Mouse (Mus musculus): ENCODE measurements at regions not wholly inside any gene's neighbourhood (a gene's known extent, or its start where the extent isn't known, plus 50 kb on each side); places are given as distances from the start of the nearest gene placed in this dataset.
A peak's percentile ranks its signal among the peaks of the same experiment; 100 is the strongest.

DNA sequence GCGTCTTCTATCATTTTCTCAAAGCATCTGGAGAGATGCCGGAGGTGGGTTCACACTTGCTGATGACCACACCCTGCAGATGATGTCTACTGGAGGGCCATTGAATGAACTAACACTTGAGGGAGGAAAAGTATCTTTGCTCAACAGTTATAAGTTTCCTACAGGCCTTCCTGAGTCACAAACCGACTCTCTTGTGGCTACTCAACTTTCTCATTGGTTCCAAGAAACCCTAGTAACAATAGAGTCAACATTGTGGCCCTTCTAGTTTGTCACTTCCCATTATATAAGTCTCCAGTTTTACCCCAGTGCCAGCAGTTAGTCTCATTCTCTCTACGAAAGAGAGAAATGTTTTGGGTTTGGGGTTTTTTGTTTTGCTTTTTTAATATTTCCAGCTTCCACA is 604.1 kb upstream of the Arid1b start:
- 92% methylated on average over 4 of the region's 4 CpGs for WGBS
- H3K36me3 ChIP-seq (ENCODE audit: control insufficient read depth, insufficient read depth, low read length) = no peaks in the 10 kb centered on the region

DNA sequence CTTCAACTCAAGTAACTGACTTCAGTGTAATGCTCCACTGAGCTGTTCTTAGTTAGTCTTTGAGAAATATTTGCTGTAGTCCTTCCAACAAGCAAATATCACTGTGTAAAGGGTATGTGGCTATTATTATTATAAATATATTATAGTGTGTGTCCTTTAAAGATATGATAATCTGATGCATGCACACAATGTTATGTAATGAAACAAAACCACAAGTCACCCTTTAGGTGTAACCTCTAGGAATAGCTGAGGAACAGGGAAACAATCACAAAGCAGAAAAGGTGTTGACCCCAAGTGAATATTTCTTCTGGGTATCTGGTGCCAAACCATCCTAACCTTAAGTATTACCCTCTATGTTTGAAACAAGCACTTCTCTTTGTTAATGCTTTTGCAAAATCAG is 603.6 kb upstream of the Arid1b start:
- H3K9me3 ChIP-seq (ENCODE audit: control insufficient read depth, low read length) = no peaks in the 10 kb centered on the region
- H3K4me1 ChIP-seq (ENCODE audit: control insufficient read depth, insufficient read depth, low read length) = no peaks in the 10 kb centered on the region
- DNase-seq (no peak), ATAC-seq (ENCODE audit: low FRiP score, low TSS enrichment) (no peak)
- no peaks in the 10 kb centered on the region for H3K27me3 ChIP-seq (ENCODE audit: control insufficient read depth, insufficient read depth, low read length)
- H3K27ac ChIP-seq (replicated peaks; ENCODE audit: low read depth, low read length) = no peak overlapping the region
- no peak overlapping the region for H3K4me3 ChIP-seq (replicated peaks; ENCODE audit: low read depth, low read length)
- H3K4me2 ChIP-seq (ENCODE audit: low read length) = no peak overlapping the region
- no peak overlapping the region for H3K9ac ChIP-seq (replicated peaks; ENCODE audit: low read length)
- no peaks in the 10 kb centered on the region for H3K36me3 ChIP-seq (ENCODE audit: control insufficient read depth, insufficient read depth, low read length)

More for the DNA sequence above, 604.1 kb upstream of the Arid1b start:
- DNase-seq (no peak), ATAC-seq (ENCODE audit: low FRiP score, low TSS enrichment) (no peak)
- Histone ChIP-seq H3K27ac (replicated peaks; ENCODE audit: low read depth, low read length) (no peak overlapping the region), H3K9me3 (ENCODE audit: control insufficient read depth, low read length) (no peaks in the 10 kb centered on the region), H3K9ac (replicated peaks; ENCODE audit: low read length) (no peak overlapping the region), H3K27me3 (ENCODE audit: control insufficient read depth, insufficient read depth, low read length) (no peaks in the 10 kb centered on the region), H3K4me2 (ENCODE audit: low read length) (no peak overlapping the region), H3K4me3 (replicated peaks; ENCODE audit: low read depth, low read length) (no peak overlapping the region), H3K4me1 (ENCODE audit: control insufficient read depth, insufficient read depth, low read length) (no peaks in the 10 kb centered on the region)

DNA sequence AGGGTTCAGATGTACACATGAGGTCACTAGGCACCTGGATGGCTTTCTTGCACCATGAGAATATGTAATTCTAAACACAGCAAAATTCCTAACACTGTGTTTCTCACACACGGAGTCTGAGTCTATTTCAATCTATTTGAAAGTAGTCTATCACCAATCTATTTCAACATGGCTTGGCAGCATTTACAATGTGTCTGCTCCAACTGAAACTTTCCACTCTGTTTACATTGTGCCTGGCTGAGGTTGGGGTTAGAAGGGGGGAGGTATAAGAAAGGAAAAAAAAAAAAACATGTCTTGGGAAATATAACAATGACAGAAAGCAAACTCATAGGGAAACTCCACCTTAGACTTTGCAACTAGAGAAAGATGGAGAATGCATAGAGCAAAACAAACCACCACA is 602.9 kb upstream of the Arid1b start:
- DNase-seq (no peak), ATAC-seq (ENCODE audit: low FRiP score, low TSS enrichment) (no peak)
- Histone ChIP-seq H3K4me3 (replicated peaks; ENCODE audit: low read depth, low read length) (no peak overlapping the region), H3K27me3 (ENCODE audit: control insufficient read depth, insufficient read depth, low read length) (no peaks in the 10 kb centered on the region), H3K36me3 (ENCODE audit: control insufficient read depth, insufficient read depth, low read length) (no peaks in the 10 kb centered on the region), H3K4me1 (ENCODE audit: control insufficient read depth, insufficient read depth, low read length) (no peaks in the 10 kb centered on the region), H3K27ac (replicated peaks; ENCODE audit: low read depth, low read length) (no peak overlapping the region), H3K4me2 (ENCODE audit: low read length) (no peak overlapping the region), H3K9ac (replicated peaks; ENCODE audit: low read length) (no peak overlapping the region), H3K9me3 (ENCODE audit: control insufficient read depth, low read length) (no peaks in the 10 kb centered on the region)
- WGBS = 88% methylated on average over 1 of the region's 1 CpGs

DNA sequence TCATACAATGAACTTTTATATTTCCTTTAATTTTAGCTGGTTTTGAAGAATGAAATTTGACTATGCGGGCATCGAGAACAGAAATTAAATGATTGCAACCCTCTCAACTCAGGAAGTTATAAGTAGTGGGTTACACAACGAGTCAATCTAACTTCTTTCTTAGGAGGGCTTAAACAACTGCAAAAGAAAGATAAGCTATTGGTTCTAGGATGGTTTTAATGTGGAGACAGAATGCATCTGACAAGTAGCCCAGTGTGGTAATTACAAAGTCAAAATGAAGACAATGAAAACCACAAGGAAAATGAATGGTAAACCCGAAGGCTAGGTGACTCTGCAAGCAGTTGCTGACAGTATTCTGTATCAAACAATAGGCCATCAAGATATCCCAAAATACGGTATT is 598.0 kb upstream of the Arid1b start:
- H3K4me3 ChIP-seq (replicated peaks; ENCODE audit: low read depth, low read length) = no peak overlapping the region
- WGBS = 81% methylated on average over 5 of the region's 5 CpGs
- H3K4me1 ChIP-seq (ENCODE audit: control insufficient read depth, insufficient read depth, low read length) = no peaks in the 10 kb centered on the region
- no peaks in the 10 kb centered on the region for H3K36me3 ChIP-seq (ENCODE audit: control insufficient read depth, insufficient read depth, low read length)
- no peaks in the 10 kb centered on the region for H3K27me3 ChIP-seq (ENCODE audit: control insufficient read depth, insufficient read depth, low read length)
- ATAC-seq (ENCODE audit: low FRiP score, low TSS enrichment) (no peak), DNase-seq (no peak)
- no peak overlapping the region for H3K4me2 ChIP-seq (ENCODE audit: low read length)
- no peaks in the 10 kb centered on the region for H3K9me3 ChIP-seq (ENCODE audit: control insufficient read depth, low read length)
- no peak overlapping the region for H3K27ac ChIP-seq (replicated peaks; ENCODE audit: low read depth, low read length)
- H3K9ac ChIP-seq (replicated peaks; ENCODE audit: low read length) = no peak overlapping the region

DNA sequence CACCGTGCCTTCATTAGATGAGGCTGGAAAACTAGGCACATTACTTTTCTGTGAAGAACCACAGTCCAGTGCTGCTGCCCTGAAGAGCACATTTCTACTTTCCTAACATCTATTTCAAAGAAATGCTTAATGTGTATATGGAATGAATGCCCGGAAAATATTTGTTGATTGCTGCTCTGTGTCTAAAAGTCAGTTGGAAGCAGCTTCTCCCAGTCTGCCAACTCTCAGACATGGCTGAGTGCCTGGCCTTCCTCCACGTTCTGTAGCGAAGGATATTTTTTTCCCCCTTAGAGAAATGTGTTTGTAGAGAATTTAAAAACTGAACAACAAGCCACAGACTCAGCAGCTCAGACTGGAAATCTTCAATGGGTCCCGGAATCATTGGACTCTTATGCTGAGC is 576.4 kb upstream of the Arid1b start:
- no peak overlapping the region for H3K9ac ChIP-seq (replicated peaks; ENCODE audit: low read length)
- no peaks in the 10 kb centered on the region for H3K4me1 ChIP-seq (ENCODE audit: control insufficient read depth, insufficient read depth, low read length)
- H3K9me3 ChIP-seq (ENCODE audit: control insufficient read depth, low read length) = no peaks in the 10 kb centered on the region
- no peak overlapping the region for H3K4me2 ChIP-seq (ENCODE audit: low read length)
- 87% methylated on average over 5 of the region's 5 CpGs for WGBS
- H3K27me3 ChIP-seq (ENCODE audit: control insufficient read depth, insufficient read depth, low read length) = no peaks in the 10 kb centered on the region
- no peaks in the 10 kb centered on the region for H3K36me3 ChIP-seq (ENCODE audit: control insufficient read depth, insufficient read depth, low read length)
- no peak for DNase-seq
- H3K27ac ChIP-seq (replicated peaks; ENCODE audit: low read depth, low read length) = no peak overlapping the region
- no peak overlapping the region for H3K4me3 ChIP-seq (replicated peaks; ENCODE audit: low read depth, low read length)
- no peak for ATAC-seq (ENCODE audit: low FRiP score, low TSS enrichment)

DNA sequence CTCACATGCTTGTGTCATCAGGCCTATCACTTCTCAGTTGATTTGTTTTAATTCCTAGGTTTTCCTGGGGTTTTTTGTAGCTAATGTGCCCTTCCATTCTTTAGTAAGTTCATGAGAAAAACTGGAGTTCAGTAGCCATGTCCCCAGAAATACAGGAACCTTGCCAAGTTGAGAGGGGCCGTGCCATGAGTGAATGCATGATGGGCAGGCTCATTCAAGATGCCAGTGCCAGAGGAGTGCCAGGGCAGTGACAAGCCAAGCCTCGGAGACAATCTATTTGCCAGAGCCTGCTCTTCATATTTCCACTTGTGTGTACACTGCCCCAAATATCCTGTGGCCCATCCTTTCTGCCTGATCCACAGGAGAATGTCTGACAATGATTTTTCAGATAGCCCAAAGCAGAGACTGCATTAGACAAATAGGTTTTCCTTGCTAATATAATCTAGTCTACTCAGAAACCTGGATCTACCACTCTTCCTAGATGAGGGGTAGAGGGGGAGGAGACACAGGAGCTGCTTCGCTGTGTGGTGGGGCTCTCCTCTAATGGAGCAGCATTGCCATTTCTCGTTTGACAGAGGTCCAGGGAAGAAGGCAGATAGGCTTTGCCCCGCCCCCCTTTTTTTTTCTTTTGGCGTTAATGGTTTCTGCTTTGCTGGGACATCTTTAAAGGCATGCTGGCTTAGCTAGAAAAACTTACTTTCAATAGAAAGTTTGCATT is 569.5 kb upstream of the Arid1b start:
- peak; percentile 36 for DNase-seq
- 64% methylated on average over 6 of the region's 6 CpGs for WGBS
- H3K4me3 ChIP-seq (replicated peaks; ENCODE audit: low read depth, low read length) = no peak overlapping the region
- H3K27ac ChIP-seq (replicated peaks; ENCODE audit: low read depth, low read length) = no peak overlapping the region
- H3K4me2 ChIP-seq (ENCODE audit: low read length) = no peak overlapping the region
- H3K27me3 ChIP-seq (ENCODE audit: control insufficient read depth, insufficient read depth, low read length) = no peaks in the 10 kb centered on the region
- no peaks in the 10 kb centered on the region for H3K4me1 ChIP-seq (ENCODE audit: control insufficient read depth, insufficient read depth, low read length)
- H3K9ac ChIP-seq (replicated peaks; ENCODE audit: low read length) = no peak overlapping the region
- no peaks in the 10 kb centered on the region for H3K9me3 ChIP-seq (ENCODE audit: control insufficient read depth, low read length)
- H3K36me3 ChIP-seq (ENCODE audit: control insufficient read depth, insufficient read depth, low read length) = no peaks in the 10 kb centered on the region
- no peak for ATAC-seq (ENCODE audit: low FRiP score, low TSS enrichment)

DNA sequence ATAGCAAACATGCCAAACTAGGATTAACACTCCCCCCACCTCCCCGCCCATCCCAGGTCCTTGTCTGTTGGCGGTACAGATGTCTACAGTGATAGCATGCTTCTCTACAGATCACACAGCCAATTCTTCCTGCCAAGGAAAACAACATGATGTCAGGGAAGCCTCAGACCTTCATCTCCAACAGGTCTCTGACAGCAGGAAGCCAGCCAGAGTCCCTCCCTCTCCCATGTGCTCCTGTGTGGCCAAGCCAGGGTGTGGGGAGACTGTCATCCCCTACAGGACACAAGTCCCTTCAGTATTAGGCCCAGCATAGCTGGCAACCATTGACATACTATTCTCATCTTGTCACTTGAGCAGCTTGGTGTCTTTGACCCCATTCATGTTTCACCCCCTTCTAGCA is 568.8 kb upstream of the Arid1b start:
- Histone ChIP-seq H3K27me3 (ENCODE audit: control insufficient read depth, insufficient read depth, low read length) (no peaks in the 10 kb centered on the region), H3K4me2 (ENCODE audit: low read length) (no peak overlapping the region), H3K36me3 (ENCODE audit: control insufficient read depth, insufficient read depth, low read length) (no peaks in the 10 kb centered on the region), H3K4me3 (replicated peaks; ENCODE audit: low read depth, low read length) (no peak overlapping the region), H3K4me1 (ENCODE audit: control insufficient read depth, insufficient read depth, low read length) (no peaks in the 10 kb centered on the region), H3K9ac (replicated peaks; ENCODE audit: low read length) (no peak overlapping the region), H3K9me3 (ENCODE audit: control insufficient read depth, low read length) (no peaks in the 10 kb centered on the region), H3K27ac (replicated peaks; ENCODE audit: low read depth, low read length) (no peak overlapping the region)
- no peak for DNase-seq
- 84% methylated on average over 2 of the region's 2 CpGs for WGBS
- no peak for ATAC-seq (ENCODE audit: low FRiP score, low TSS enrichment)

DNA sequence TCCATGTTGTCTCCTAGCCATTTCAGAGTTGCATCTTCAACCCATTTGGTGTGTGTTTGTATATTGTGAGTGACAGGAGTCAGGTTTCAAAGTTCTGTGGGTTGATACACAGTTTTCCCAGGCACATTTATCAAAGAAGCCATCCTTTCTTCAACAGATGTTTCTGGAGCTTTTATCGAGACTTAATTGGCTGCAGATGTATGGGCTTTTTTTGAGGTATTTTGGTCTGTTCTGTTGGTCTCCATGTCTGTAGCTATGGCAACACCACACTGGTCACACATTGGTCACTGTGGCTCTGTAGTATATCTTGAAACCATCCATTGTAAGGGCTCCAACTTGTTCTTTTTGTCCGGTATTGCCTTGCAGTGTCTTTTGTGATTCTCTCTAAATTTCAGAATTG is 565.1 kb upstream of the Arid1b start:
- DNase-seq = no peak
- Histone ChIP-seq H3K4me3 (replicated peaks; ENCODE audit: low read depth, low read length) (no peak overlapping the region), H3K4me1 (ENCODE audit: control insufficient read depth, insufficient read depth, low read length) (no peaks in the 10 kb centered on the region), H3K36me3 (ENCODE audit: control insufficient read depth, insufficient read depth, low read length) (no peaks in the 10 kb centered on the region), H3K9me3 (ENCODE audit: control insufficient read depth, low read length) (no peaks in the 10 kb centered on the region), H3K27ac (replicated peaks; ENCODE audit: low read depth, low read length) (no peak overlapping the region), H3K9ac (replicated peaks; ENCODE audit: low read length) (no peak overlapping the region), H3K4me2 (ENCODE audit: low read length) (no peak overlapping the region), H3K27me3 (ENCODE audit: control insufficient read depth, insufficient read depth, low read length) (no peaks in the 10 kb centered on the region)
- WGBS = 91% methylated on average over 2 of the region's 2 CpGs
- ATAC-seq (ENCODE audit: low FRiP score, low TSS enrichment) = no peak

DNA sequence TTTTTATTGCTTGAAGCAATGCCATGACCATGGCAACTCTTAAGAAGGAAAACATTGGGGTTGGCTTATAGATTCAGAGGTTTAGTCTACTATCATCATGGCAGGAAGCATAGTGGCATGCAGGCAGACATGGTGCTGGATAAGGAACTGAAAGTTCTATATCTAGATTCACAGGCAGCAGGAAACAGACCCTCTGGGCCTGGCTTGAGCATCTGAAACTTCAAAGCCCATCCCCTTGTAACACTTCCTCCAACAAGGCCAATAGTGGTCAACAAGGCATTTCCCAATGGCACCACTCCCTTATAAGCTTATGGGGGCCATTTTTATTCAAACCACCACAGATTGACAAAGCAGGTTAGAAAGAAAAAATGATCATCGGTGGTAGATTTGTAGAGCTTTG is 548.5 kb upstream of the Arid1b start:
- no peaks in the 10 kb centered on the region for H3K9me3 ChIP-seq (ENCODE audit: control insufficient read depth, low read length)
- no peaks in the 10 kb centered on the region for H3K36me3 ChIP-seq (ENCODE audit: control insufficient read depth, insufficient read depth, low read length)
- DNase-seq (no peak), ATAC-seq (ENCODE audit: low FRiP score, low TSS enrichment) (no peak)
- H3K4me2 ChIP-seq (ENCODE audit: low read length) = no peak overlapping the region
- H3K27ac ChIP-seq (replicated peaks; ENCODE audit: low read depth, low read length) = no peak overlapping the region
- 95% methylated on average over 1 of the region's 1 CpGs for WGBS
- H3K9ac ChIP-seq (replicated peaks; ENCODE audit: low read length) = no peak overlapping the region
- H3K4me1 ChIP-seq (ENCODE audit: control insufficient read depth, insufficient read depth, low read length) = no peaks in the 10 kb centered on the region
- no peaks in the 10 kb centered on the region for H3K27me3 ChIP-seq (ENCODE audit: control insufficient read depth, insufficient read depth, low read length)
- no peak overlapping the region for H3K4me3 ChIP-seq (replicated peaks; ENCODE audit: low read depth, low read length)

Data from midbrain, embryonic 14.5 days (tissue).